Mouse (Mus musculus): ENCODE data around the gene Nagpa. TPM values are rescaled to one million over a fixed set of nuclear protein-coding genes. Genes with fewer than 3 reads are reported as not detected.
A peak's percentile ranks its signal among the peaks of the same experiment; 100 is the strongest.

Gene Nagpa
- polyA plus RNA-seq, 2 experiments, result 9.2 to 9.7 TPM

DNA sequence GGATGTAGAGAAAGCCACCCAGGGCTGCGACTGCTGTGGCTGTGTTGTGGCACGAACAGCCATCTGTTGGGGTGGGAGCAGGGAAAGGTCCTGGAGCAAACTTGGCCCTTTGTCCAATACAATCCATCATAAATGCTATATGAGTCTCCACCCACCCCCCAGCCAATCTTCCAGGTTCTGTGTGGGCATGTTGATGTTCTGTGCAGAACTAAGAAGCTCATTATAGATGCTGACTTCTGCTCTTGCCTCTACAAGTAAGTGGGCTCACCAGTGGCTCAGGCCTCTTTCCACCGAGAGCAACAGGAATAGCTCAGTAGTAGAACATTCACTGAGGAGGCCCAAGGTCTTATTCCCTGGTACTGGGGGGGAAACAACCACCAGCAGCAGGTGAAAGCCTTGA, 8.3 kb upstream of the Nagpa start:
- Histone ChIP-seq H3K27ac (no peak overlapping the region), H3K4me3 (ENCODE audit: insufficient read depth in 1 of 2, low read depth in 2 of 2, low read length in 2 of 2) (no peak overlapping the region), H3K4me2 (ENCODE audit: low read depth) (no peak overlapping the region), H3K36me3 (replicated peaks; ENCODE audit: control insufficient read depth, insufficient read depth, low read depth) (no peaks in the 10 kb centered on the region), H3K9ac (replicated peaks) (no peak overlapping the region), H3K4me1 (replicated peaks; ENCODE audit: control insufficient read depth in 2 of 2, insufficient read depth in 2 of 2, low read length in 1 of 2) (no peaks in the 10 kb centered on the region), H3K27me3 (ENCODE audit: control insufficient read depth, insufficient read depth, low read length) (no peaks in the 10 kb centered on the region), H3K9me3 (ENCODE audit: control insufficient read depth, low read length) (no peaks in the 10 kb centered on the region)
- ATAC-seq (ENCODE audit: insufficient read depth) (no peak), DNase-seq (ENCODE audit: low read depth in 3 of 3, low spot score in 3 of 3) (no peak)
- TF ChIP-seq EP300 (IDR thresholded peaks at IDR 0.05; ENCODE audit: low read depth) (no peak), CTCF (IDR thresholded peaks at IDR 0.05; ENCODE audit: low read depth) (no peak)
- 61% methylated on average over 3 of the region's 3 CpGs for WGBS (ENCODE audit: insufficient replicate concordance)

- TF ChIP-seq CTCF (IDR thresholded peaks at IDR 0.05; ENCODE audit: low read depth), result no peak
- TF ChIP-seq EP300 (IDR thresholded peaks at IDR 0.05; ENCODE audit: low read depth), result no peak
- Histone ChIP-seq H3K9ac (replicated peaks) (no peak overlapping the region), H3K27ac (no peak overlapping the region), H3K4me3 (ENCODE audit: insufficient read depth in 1 of 2, low read depth in 2 of 2, low read length in 2 of 2) (no peak overlapping the region), H3K9me3 (ENCODE audit: control insufficient read depth, low read length) (no peaks in the 10 kb centered on the region), H3K27me3 (ENCODE audit: control insufficient read depth, insufficient read depth, low read length) (no peaks in the 10 kb centered on the region), H3K4me2 (ENCODE audit: low read depth) (no peak overlapping the region), H3K4me1 (replicated peaks; ENCODE audit: control insufficient read depth in 2 of 2, insufficient read depth in 2 of 2, low read length in 1 of 2) (no peaks in the 10 kb centered on the region), H3K36me3 (replicated peaks; ENCODE audit: control insufficient read depth, insufficient read depth, low read depth) (no peaks in the 10 kb centered on the region)
- DNase-seq (ENCODE audit: low read depth in 3 of 3, low spot score in 3 of 3), result no peak
- 18% methylated on average over 2 of the region's 2 CpGs for WGBS (ENCODE audit: insufficient replicate concordance)
- ATAC-seq (ENCODE audit: insufficient read depth), result no peak
Measured at GRCm38 (mm10) chr16:5210365-5210764, 6.6 kb upstream of the Nagpa start.

- Histone ChIP-seq H3K36me3 (replicated peaks; ENCODE audit: control insufficient read depth, insufficient read depth, low read depth) (no peaks in the 10 kb centered on the region), H3K9ac (replicated peaks) (no peak overlapping the region), H3K27ac (no peak overlapping the region), H3K4me1 (replicated peaks; ENCODE audit: control insufficient read depth in 2 of 2, insufficient read depth in 2 of 2, low read length in 1 of 2) (peaks cover 2 to 3% of the 10 kb centered on the region in 2 experiments; a peak in 1 of 4 replicates), H3K9me3 (ENCODE audit: control insufficient read depth, low read length) (no peaks in the 10 kb centered on the region), H3K4me3 (ENCODE audit: insufficient read depth in 1 of 2, low read depth in 2 of 2, low read length in 2 of 2) (no peak overlapping the region), H3K4me2 (ENCODE audit: low read depth) (no peak overlapping the region), H3K27me3 (ENCODE audit: control insufficient read depth, insufficient read depth, low read length) (no peaks in the 10 kb centered on the region)
- TF ChIP-seq CTCF (IDR thresholded peaks at IDR 0.05; ENCODE audit: low read depth) (no peak), EP300 (IDR thresholded peaks at IDR 0.05; ENCODE audit: low read depth) (no peak)
- WGBS (ENCODE audit: insufficient replicate concordance), result 63% methylated on average over 5 of the region's 5 CpGs
- ATAC-seq (ENCODE audit: insufficient read depth) (no peak), DNase-seq (ENCODE audit: low read depth in 3 of 3, low spot score in 3 of 3) (no peak)
Measured at GRCm38 (mm10) chr16:5206051-5206450, 2.2 kb upstream of the Nagpa start.

DNA sequence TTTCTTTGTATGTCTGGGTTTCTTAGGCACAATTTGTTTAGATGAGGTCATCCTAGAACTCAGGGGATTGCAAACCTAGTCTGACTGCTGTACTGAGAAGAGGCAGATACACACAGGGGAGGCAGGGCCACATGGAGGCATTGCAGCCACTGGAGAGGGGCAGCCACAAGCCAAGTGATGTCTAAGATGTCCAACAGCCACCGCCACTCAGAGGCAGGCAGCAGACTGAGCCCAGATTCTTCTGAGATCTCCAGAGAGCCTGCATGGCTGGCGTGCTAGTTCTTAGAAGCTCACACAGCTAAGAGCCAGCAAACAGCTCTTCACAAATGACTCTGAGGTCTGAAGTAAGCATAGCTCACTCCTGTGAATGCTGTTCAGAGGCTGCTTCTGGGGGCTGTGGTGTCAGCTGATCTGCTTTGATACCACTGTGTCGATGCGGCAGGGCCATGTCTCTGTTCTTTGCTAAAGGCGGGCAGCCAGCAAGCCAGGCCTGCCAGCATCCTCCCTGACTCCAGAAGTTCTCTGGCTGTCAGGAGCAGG, 1.7 kb upstream of the Nagpa start:
- ATAC-seq (ENCODE audit: insufficient read depth) (no peak), DNase-seq (ENCODE audit: low read depth in 3 of 3, low spot score in 3 of 3) (no peak)
- H3K36me3 ChIP-seq (replicated peaks; ENCODE audit: control insufficient read depth, insufficient read depth, low read depth), result no peaks in the 10 kb centered on the region
- H3K27ac ChIP-seq, result no peak overlapping the region
- no peaks in the 10 kb centered on the region for H3K27me3 ChIP-seq (ENCODE audit: control insufficient read depth, insufficient read depth, low read length)
- no peak for TF ChIP-seq CTCF (IDR thresholded peaks at IDR 0.05; ENCODE audit: low read depth)
- no peak for TF ChIP-seq EP300 (IDR thresholded peaks at IDR 0.05; ENCODE audit: low read depth)
- H3K4me2 ChIP-seq (ENCODE audit: low read depth), result no peak overlapping the region
- no peaks in the 10 kb centered on the region for H3K9me3 ChIP-seq (ENCODE audit: control insufficient read depth, low read length)
- WGBS (ENCODE audit: insufficient replicate concordance), result 70% methylated on average over 5 of the region's 5 CpGs
- H3K9ac ChIP-seq (replicated peaks), result no peak overlapping the region
- no peak overlapping the region for H3K4me3 ChIP-seq (ENCODE audit: insufficient read depth in 1 of 2, low read depth in 2 of 2, low read length in 2 of 2)
- H3K4me1 ChIP-seq (replicated peaks; ENCODE audit: control insufficient read depth in 2 of 2, insufficient read depth in 2 of 2, low read length in 1 of 2), result peaks cover 2 to 3% of the 10 kb centered on the region in 2 experiments; a peak in 1 of 4 replicates

DNA sequence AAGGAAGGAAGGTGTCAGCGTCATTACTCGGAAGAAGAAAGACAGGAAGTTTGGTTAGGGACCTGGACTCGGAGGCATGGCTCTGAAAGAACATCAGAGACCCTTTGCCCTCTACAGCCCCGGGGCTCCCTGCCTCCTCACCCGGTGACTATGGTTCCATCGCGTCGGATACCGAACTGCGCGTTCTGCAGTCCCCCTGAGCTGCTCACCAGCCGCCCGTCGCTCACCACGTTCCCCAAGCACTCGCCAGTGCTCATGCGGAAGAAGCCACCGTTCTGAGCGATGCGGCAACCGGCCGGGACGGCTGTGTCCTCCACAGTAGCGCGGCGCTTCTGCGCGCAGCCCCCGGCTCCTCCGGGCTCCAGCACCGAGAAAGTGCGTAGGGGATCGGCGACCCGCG, 612 bp downstream of the Nagpa start:
- no peak for DNase-seq (ENCODE audit: low read depth in 3 of 3, low spot score in 3 of 3)
- Histone ChIP-seq H3K27ac (no peak overlapping the region), H3K27me3 (ENCODE audit: control insufficient read depth, insufficient read depth, low read length) (no peaks in the 10 kb centered on the region), H3K9me3 (ENCODE audit: control insufficient read depth, low read length) (no peaks in the 10 kb centered on the region), H3K36me3 (replicated peaks; ENCODE audit: control insufficient read depth, insufficient read depth, low read depth) (peaks cover 4% of the 10 kb centered on the region; the same call in 1 of the 2 replicates), H3K4me2 (ENCODE audit: low read depth) (peak overlapping the region; percentile 79), H3K4me1 (replicated peaks; ENCODE audit: control insufficient read depth in 2 of 2, insufficient read depth in 2 of 2, low read length in 1 of 2) (peaks cover 2 to 3% of the 10 kb centered on the region in 2 experiments; a peak in 1 of 4 replicates), H3K9ac (replicated peaks) (peak overlapping the region; percentile 56), H3K4me3 (ENCODE audit: insufficient read depth in 1 of 2, low read depth in 2 of 2, low read length in 2 of 2) (peak overlapping the region; percentile 79 to 82)
- ATAC-seq (ENCODE audit: insufficient read depth), result peak; percentile 49; the same call in 1 of the 2 replicates
- no peak for TF ChIP-seq CTCF (IDR thresholded peaks at IDR 0.05; ENCODE audit: low read depth)
- TF ChIP-seq EP300 (IDR thresholded peaks at IDR 0.05; ENCODE audit: low read depth), result no peak
- WGBS (ENCODE audit: insufficient replicate concordance), result under 1% methylated on average over 36 of the region's 36 CpGs
